Mouse (Mus musculus) myocyte (in vitro differentiated cells): ENCODE data around the gene Trappc4.

Source experiments
- CEBPB ChIP-seq: IDR thresholded peaks from 2 replicates; pipeline ENCODE4 v1.6.1; 2011; ENCODE audit warnings: mild to moderate bottlenecking, moderate library complexity; ENCODE audit not compliant: poor library complexity, insufficient read depth, severe bottlenecking
- E2F4 ChIP-seq: IDR thresholded peaks from one replicate; pipeline ENCODE4 v1.6.1; 2011; ENCODE audit warnings: mild to moderate bottlenecking, control low read depth, moderate library complexity; ENCODE audit not compliant: insufficient read depth
- MAX ChIP-seq: IDR thresholded peaks from one replicate; pipeline ENCODE4 v1.6.1; 2011; ENCODE audit warnings: low read depth, mild to moderate bottlenecking, control low read depth
- MYOD1 ChIP-seq, 3 experiments: IDR thresholded peaks; one replicate each; pipeline ENCODE4 v1.6.1; 2011; ENCODE audit warnings: control low read depth in 2 of 3, low read depth in 2 of 3, mild to moderate bottlenecking in 2 of 3, moderate library complexity in 1 of 3; ENCODE audit not compliant: insufficient read length in 2 of 3, control insufficient read depth in 1 of 3
- MYOG ChIP-seq, 3 experiments: IDR thresholded peaks; one replicate each; pipeline ENCODE4 v1.6.1; 2011; ENCODE audit warnings: control low read depth in 2 of 3, low read depth in 2 of 3, mild to moderate bottlenecking in 2 of 3; ENCODE audit not compliant: insufficient read length in 2 of 3, control insufficient read depth in 1 of 3, insufficient read depth in 1 of 3
- POLR2A ChIP-seq: IDR thresholded peaks from one replicate; pipeline ENCODE4 v1.6.1; 2011; ENCODE audit warnings: low read depth, mild to moderate bottlenecking, control low read depth, moderate library complexity; ENCODE audit not compliant: insufficient read length
- POLR2AphosphoS2 ChIP-seq: IDR thresholded peaks from one replicate; pipeline ENCODE4 v1.6.1; 2011; ENCODE audit warnings: low read depth, control low read depth; ENCODE audit not compliant: insufficient read length
- REST ChIP-seq: IDR thresholded peaks from one replicate; pipeline ENCODE4 v1.6.1; 2011; ENCODE audit warnings: mild to moderate bottlenecking, control low read depth, moderate library complexity; ENCODE audit not compliant: insufficient read depth, insufficient read length
- TCF12 ChIP-seq: IDR thresholded peaks from one replicate; pipeline ENCODE4 v1.6.1; 2011; ENCODE audit warnings: mild to moderate bottlenecking, control low read depth; ENCODE audit not compliant: poor library complexity, insufficient read depth, severe bottlenecking
- TCF3 ChIP-seq: IDR thresholded peaks from one replicate; pipeline ENCODE4 v1.6.1; 2011; ENCODE audit warnings: low read depth, control low read depth; ENCODE audit not compliant: insufficient read length
- USF1 ChIP-seq: IDR thresholded peaks from one replicate; pipeline ENCODE4 v1.6.1; 2011; ENCODE audit warnings: low read depth, mild to moderate bottlenecking, control low read depth, moderate library complexity

GRCm38 (mm10) chr9:44420280-44420898, 13.0 kb upstream of the Trappc4 start:
- TF ChIP-seq POLR2A (no peak), E2F4 (no peak), USF1 (no peak), MYOG (IDR thresholded peaks at IDR 0.05; ENCODE audit: control insufficient read depth in 1 of 3, insufficient read depth in 1 of 3, insufficient read length in 2 of 3, low read depth in 2 of 3) (no peak), MYOD1 (IDR thresholded peaks at IDR 0.05; ENCODE audit: control insufficient read depth in 1 of 3, insufficient read length in 2 of 3, low read depth in 2 of 3) (no peak), MAX (no peak), TCF3 (no peak), TCF12 (no peak), CEBPB (no peak), POLR2AphosphoS2 (no peak), REST (no peak)
